Mouse (Mus musculus): Measurements from ENCODE around the gene 4930564D02Rik. TPM values are rescaled to one million over a fixed set of nuclear protein-coding genes. Genes with fewer than 3 reads are reported as not detected.

The 4930564D02Rik gene
- polyA plus RNA-seq (2012; rRNA removed), result not detected in 2 replicates

- DNase-seq (ENCODE audit: low spot score), result no peak
Measured at GRCm38 (mm10) chr3:105066544-105066943, at the start of gene 4930564D02Rik. Gene 4930564D02Rik, plus strand, starts transcription at chr3:105066844.

GRCm38 (mm10) chr3:105017314-105017713 lies 49.3 kb upstream of the 4930564D02Rik start:
- DNase-seq (ENCODE audit: low spot score), result no peak

DNA sequence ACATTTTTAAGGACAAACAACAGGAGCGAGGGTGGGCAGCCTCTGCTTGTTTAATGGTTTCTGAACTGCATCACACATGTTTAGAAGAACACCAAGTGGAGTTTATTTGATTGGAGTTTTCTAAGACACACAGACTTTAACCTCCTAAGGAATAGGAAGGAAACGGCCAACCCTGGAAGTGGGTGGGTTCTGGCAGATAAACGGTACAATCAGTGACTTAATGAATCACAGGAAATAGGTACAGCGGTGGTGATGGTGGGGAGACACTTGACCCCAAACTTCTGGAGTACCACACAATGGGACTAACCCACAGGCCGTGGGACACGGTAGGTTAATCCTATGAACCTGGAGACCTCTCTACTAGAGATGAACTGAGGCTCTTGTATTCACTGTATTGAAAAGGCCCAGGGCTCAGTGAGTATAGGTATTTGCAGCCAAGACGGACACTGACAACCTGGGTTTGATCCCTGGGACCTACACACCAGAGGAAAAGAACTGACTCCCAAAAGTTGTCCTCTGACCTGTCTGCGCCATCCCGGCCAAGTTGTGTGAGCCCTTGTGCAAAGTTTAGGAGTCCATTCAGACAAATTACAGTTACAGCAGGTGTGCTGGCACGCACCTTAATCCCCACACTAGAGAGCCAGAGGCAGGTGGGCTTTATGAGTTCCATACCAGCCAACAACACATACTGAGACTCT lies 48.4 kb upstream of the 4930564D02Rik start:
- no peak for DNase-seq (ENCODE audit: low spot score)

- DNase-seq (ENCODE audit: low spot score), result no peak
Measured at GRCm38 (mm10) chr3:105018783-105019105, 47.9 kb upstream of the 4930564D02Rik start.

DNA sequence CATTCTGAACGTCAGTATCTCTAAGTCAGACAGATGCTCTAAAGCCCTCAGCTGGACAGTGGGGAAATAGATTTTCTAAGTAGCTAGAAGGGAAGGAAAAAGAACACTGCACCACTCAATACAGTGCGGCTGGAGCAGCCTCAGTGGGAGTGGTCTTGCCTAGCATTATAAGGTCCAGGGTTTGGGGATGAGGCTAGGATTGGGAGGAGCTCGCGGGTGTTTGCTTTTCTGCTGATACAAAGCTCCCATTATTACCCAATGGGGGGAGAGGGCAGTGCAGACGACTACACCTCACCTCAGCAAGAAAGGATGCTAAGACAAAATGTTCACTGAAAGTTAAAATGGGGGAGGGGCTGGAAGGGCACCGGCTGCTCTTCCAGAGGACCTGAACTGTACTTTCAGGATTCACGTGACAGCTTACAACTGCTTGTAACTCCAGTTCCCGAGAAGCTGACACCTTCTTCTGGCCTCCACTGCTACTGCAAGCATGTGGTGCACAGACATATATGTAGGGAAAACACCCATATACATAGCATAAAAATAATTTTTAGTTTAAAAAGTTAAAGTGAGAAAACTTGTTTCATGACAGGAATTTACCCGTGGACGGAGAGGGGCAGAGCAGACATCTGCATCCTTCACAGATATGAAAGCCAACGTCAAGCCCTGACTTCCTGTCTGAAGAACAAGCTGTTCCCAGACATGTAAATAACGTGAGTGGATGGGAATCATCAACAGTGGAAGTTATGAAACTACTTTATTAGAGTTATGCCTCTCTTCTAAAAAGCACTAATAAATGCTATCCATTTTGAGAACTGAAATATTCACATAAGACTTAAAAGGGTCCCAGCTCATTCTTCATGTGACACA lies 46.6 kb upstream of the 4930564D02Rik start:
- DNase-seq (ENCODE audit: low spot score), result no peak

DNA sequence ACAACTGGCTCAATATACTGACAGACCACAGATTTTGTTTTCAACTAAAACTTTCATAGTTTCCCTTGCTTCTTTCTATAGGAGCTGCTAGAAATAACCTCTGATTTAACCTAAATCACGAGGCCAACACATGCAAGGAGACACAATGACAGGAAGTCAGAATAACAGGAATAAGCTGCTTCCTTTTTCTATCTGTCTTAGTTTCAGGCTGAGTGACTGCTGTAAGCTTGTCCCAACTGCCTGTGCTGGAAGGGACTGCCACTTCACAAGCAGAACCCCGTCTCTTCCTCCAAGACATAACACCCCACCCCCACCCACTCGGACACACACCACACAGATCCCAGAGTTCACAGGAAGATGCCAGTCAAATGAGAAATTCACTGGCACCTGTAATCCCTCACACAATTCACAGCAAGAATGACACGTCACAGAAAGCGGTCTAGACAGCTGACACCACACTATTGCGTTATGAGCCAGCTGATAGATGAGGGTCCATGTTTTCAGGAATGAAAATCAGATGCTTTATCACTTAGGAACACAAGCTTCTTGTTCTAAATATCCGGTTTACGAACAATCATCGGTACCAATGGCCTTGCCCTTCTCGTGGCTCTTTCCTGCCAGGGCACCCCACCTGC lies 43.2 kb upstream of the 4930564D02Rik start:
- DNase-seq (ENCODE audit: low spot score), result no peak

DNA sequence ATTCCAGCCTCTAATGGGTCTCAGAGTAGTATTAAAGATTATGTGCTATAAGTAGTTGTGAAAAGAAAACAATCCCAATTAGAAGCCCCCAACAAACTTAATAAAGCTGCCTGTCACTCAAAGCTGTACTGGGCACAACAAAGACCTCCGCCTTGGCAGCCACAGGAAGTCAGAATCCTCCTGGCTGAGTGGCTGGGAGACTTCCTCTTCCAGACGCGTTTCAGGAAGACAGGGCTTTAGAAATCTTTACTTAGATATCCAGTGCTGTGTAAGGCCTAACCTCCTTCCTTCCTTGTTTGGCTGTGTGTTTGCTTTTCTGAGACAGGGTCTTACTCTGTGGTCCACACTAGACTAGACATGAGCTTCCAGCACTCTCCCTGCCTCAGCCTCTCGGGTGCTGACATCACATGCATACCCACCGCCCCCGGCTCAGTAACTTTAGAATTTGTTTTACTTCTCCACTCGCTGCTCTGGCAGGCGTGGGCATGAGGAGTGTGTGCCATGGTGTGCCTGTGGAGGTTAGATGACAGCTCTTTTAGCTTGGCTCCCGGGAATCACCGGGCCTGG lies 30.3 kb upstream of the 4930564D02Rik start:
- no peak for DNase-seq (ENCODE audit: low spot score)

DNA sequence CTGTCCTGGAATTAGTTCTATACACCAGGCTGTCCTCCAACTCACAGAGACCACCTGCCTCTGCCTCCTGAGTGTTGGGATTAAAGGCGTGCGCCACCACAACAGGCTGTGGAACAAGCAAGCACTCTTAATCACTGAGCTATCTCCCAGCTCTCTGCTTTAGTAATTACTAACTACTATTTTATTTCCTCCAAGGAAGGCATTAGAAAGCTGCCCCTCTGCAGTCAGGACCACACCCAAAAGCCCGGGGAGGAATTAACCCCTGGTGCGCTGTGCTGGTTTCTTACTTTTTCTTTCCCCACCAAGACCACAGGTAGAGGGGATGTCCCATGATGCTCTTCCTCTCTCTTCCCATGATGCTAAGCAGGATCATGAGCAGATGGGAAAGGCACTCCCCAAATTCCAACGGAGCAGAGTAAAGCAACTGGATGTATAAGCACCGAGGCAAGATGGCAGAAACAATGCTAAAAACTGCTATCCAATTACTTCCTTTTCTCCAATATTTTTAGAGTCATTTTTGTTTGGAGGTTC lies 29.3 kb upstream of the 4930564D02Rik start:
- no peak for DNase-seq (ENCODE audit: low spot score)

- no peak for DNase-seq (ENCODE audit: low spot score)
Measured at GRCm38 (mm10) chr3:105040002-105040401, 26.6 kb upstream of the 4930564D02Rik start.

- no peak for DNase-seq (ENCODE audit: low spot score)
Measured at GRCm38 (mm10) chr3:105040983-105041625, 25.5 kb upstream of the 4930564D02Rik start.

DNA sequence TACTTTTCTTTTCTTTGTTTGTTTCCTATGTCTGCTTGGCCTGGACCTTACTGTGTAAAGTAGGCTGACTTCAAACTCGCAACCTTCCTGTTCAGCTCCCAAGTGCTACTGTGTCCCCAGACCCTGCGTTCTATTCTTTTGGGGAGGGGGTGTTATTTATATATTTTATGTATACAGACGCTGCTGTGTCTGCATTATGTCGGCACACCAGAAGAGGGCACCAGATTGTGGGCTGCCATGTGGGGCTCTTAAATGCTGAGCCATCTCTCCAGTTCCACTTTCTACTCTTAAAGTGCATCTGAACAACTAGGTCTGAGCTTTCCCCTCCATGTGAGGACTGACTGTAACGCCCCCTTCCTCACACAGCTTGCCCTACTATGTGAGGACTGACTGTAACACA lies 22.9 kb upstream of the 4930564D02Rik start:
- DNase-seq (ENCODE audit: low spot score), result no peak

GRCm38 (mm10) chr3:105046870-105047269 lies 19.8 kb upstream of the 4930564D02Rik start:
- DNase-seq (ENCODE audit: low spot score), result no peak

DNA sequence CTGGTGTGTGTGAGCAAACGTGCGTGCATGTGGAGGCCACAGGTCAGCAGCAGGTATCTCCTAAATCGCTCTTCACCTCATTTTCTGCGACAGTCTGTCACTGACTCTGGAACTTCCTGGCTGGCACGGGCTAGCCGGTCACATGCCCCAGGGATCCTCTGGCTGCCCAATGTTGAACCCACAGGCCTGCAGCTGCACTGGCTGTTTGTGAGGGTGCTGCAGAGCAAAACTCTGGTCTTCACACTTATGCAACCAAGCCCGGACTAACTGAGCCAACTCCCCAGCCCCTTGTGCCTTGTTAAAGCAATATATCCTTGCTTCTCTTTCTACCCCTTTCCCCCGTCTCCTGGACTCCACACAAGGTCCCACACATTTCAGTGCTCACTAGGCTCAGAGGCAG lies 19.0 kb upstream of the 4930564D02Rik start:
- no peak for DNase-seq (ENCODE audit: low spot score)

- DNase-seq (ENCODE audit: low spot score), result no peak
Measured at GRCm38 (mm10) chr3:105049848-105050247, 16.8 kb upstream of the 4930564D02Rik start.

GRCm38 (mm10) chr3:105051103-105051502 lies 15.5 kb upstream of the 4930564D02Rik start:
- no peak for DNase-seq (ENCODE audit: low spot score)

DNA sequence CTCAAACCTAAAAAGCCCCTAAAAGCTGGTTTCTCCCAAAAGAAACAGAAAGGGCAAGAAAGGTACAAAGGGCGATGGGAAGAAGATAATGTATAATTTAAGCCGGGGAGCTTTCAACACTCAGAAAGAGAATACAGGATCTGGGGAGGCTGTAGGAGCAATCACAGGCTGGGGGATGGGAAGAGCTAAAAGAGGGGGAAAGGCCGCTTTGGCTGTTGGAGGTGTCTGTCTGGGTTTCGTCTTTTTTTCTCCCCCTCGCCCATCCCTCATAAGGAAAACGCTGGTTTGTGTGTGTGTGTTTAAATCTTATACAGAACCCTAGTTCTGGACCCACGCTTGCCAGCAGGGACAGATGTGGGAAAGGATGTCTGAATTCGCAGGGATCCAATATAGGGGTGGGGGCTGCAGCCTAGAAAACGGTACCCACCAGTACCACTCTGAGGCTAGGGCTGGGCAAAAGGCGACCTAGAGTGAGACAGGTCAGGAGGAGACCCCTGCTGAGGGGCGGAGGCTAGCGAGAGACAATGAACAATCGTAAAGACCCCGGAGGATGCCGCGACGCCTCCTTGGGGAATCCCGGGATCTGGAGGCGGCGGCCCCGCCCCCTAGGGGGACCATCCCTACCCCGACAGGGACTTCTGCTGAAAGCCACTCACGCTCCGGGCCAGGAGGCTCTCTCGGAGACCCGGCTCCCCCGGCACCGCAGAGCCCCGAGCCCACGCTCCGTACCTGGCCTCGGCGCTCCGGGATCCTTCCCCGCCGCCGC lies 14.3 kb upstream of the 4930564D02Rik start:
- no peak for DNase-seq (ENCODE audit: low spot score)

DNA sequence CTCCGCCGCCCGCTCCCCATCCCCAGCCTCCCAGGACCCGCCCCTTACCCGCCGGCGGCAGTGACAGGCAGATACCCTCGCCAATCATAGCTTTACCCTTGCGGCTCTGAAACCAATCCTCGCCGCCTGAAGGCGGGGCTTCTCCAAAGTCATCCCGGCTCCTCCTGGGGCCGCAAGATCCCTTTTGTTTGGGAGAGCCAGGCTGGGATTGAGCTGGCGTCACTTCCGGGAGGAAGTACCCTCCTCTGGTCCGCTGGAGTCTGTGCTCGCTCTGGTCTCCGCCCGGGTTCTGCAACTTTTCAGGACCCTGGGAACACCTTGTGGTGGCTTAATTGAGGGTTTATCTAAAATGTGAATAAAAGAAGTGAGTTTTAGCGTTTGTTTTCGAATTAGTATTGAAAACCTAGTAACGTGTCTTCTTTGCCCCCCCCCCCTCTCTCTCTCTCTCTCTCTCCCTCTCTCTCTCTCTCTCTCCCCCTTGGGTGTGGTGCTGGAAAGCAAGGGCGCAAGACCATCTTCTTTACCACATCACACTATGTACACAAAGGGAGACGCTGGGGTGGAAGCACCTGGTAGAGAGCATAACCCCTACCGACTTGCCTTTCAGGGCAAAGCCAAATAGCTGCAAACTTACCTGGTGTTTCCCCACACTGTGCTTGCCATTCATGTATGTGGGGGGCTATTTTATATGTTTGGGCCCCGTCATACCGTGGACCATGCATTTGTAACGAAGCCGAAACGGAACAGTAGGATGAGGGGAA lies 13.5 kb upstream of the 4930564D02Rik start, which contains the start of gene Cttnbp2nl:
Gene Cttnbp2nl, minus strand, starts transcription at position 210 of the 761 bp plus-strand sequence.
- DNase-seq (ENCODE audit: low spot score), result peak; percentile 95

DNA sequence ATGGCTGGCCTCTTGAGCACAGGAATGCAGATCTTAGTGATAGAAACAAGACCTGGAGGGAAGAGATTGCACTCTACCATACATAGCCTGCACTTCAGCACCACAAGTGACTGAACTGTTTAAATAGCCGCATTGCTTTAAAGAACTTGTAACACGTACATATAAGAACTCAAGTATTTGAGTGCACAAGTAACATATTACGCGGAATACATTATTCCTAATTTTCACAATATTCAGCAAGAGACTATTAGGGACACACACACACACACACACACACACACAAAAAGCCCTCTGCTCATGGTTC lies 13.0 kb upstream of the 4930564D02Rik start:
- no peak for DNase-seq (ENCODE audit: low spot score)

DNA sequence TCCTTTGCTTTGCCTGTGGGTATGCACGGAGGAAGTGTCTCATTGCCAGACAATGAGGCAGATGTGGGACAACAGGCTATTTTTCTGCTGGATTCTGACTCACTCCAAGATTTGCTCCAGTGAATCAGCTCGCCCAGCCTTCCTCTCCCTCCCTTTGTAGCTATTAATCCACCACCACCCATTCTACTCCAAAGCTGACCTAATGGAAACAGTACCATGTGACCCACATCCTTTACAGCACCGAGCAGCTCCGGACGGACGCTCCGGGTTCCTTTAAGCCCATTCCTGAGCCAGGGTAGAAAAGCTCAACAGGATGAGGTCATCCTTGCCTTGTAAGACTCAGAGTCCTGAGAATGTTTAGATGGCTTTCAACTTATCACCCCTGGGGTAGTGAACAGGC lies 11.7 kb upstream of the 4930564D02Rik start:
- DNase-seq (ENCODE audit: low spot score), result no peak

- no peak for DNase-seq (ENCODE audit: low spot score)
Measured at GRCm38 (mm10) chr3:105055666-105056065, 11.0 kb upstream of the 4930564D02Rik start.

All from urinary bladder, adult 2 months (tissue).